Mouse (Mus musculus): ENCODE measurements around the gene Mturn. TPM values are rescaled to one million over a fixed set of nuclear protein-coding genes. Genes with fewer than 3 reads are reported as not detected.

The Mturn gene
- polyA plus RNA-seq, 1 experiment = 72.2 TPM

- DNase-seq (ENCODE audit: low read depth) = peak; percentile 29
- TF ChIP-seq CTCF (IDR thresholded peaks at IDR 0.05; ENCODE audit: borderline replicate concordance, extremely low read depth, insufficient read depth, insufficient read length) (no peak), POLR2A (IDR thresholded peaks at IDR 0.05; ENCODE audit: borderline replicate concordance, extremely low read depth, insufficient read depth, insufficient read length, poor library complexity, severe bottlenecking) (no peak)
Measured at GRCm38 (mm10) chr6:54718779-54719685, 37.6 kb downstream of the Mturn start.

- TF ChIP-seq POLR2A (IDR thresholded peaks at IDR 0.05; ENCODE audit: borderline replicate concordance, extremely low read depth, insufficient read depth, insufficient read length, poor library complexity, severe bottlenecking) (no peak), CTCF (IDR thresholded peaks at IDR 0.05; ENCODE audit: borderline replicate concordance, extremely low read depth, insufficient read depth, insufficient read length) (no peak)
- peak; percentile 86 for DNase-seq (ENCODE audit: low read depth)
Measured at GRCm38 (mm10) chr6:54719686-54720310, 38.4 kb downstream of the Mturn start.

GRCm38 (mm10) chr6:54720512-54721251 is 39.3 kb downstream of the Mturn start:
- TF ChIP-seq CTCF (IDR thresholded peaks at IDR 0.05; ENCODE audit: borderline replicate concordance, extremely low read depth, insufficient read depth, insufficient read length) (no peak), POLR2A (IDR thresholded peaks at IDR 0.05; ENCODE audit: borderline replicate concordance, extremely low read depth, insufficient read depth, insufficient read length, poor library complexity, severe bottlenecking) (no peak)
- peak; percentile 72 for DNase-seq (ENCODE audit: low read depth)

DNA sequence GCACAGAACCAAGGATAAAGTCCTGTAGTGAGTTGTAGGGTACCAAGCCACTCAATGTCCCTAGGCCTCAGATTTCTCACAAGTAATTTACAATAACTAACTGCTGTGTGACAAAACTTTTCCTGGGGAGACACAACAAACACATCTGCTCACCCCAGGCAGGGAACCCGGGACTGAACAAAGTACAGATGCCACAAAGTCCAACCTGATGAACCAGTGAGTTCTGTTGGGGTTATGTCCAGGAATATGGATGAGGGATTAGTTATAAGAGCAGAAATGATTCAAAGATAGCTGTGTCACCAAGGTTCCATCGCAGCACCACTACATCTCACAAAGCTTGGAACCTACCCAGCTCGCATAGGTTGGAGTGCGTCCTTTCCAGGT is 39.8 kb downstream of the Mturn start:
- no peak for DNase-seq (ENCODE audit: low read depth)
- TF ChIP-seq CTCF (IDR thresholded peaks at IDR 0.05; ENCODE audit: borderline replicate concordance, extremely low read depth, insufficient read depth, insufficient read length) = no peak
- TF ChIP-seq POLR2A (IDR thresholded peaks at IDR 0.05; ENCODE audit: borderline replicate concordance, extremely low read depth, insufficient read depth, insufficient read length, poor library complexity, severe bottlenecking) = no peak

DNA sequence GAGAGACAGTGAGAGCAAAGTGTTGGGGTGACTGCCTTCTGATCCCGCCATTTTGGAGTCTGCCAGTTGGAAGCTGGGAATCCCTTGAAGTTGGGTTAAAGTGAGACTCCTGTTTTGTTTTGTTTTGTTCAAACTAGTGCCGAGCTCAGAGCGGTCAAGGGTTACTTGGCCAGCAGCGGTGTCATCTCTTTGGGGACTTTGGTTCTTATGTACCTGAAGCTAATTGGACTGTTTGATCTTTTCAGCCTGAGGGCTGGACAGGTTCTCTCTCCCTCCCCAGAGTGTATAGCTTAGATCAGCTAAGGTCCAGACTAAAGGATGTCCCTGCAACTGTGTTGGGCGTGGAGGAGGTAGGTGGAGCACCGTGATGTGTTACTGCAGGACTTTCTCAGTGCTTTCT is 44.9 kb downstream of the Mturn start:
- TF ChIP-seq CTCF (IDR thresholded peaks at IDR 0.05; ENCODE audit: borderline replicate concordance, extremely low read depth, insufficient read depth, insufficient read length) (no peak), POLR2A (IDR thresholded peaks at IDR 0.05; ENCODE audit: borderline replicate concordance, extremely low read depth, insufficient read depth, insufficient read length, poor library complexity, severe bottlenecking) (no peak)
- no peak for DNase-seq (ENCODE audit: low read depth)

- no peak for DNase-seq (ENCODE audit: low read depth)
Measured at GRCm38 (mm10) chr6:54726796-54727195, 45.4 kb downstream of the Mturn start.

GRCm38 (mm10) chr6:54727416-54727815 is 46.0 kb downstream of the Mturn start:
- no peak for TF ChIP-seq CTCF (IDR thresholded peaks at IDR 0.05; ENCODE audit: borderline replicate concordance, extremely low read depth, insufficient read depth, insufficient read length)
- TF ChIP-seq POLR2A (IDR thresholded peaks at IDR 0.05; ENCODE audit: borderline replicate concordance, extremely low read depth, insufficient read depth, insufficient read length, poor library complexity, severe bottlenecking) = no peak
- no peak for DNase-seq (ENCODE audit: low read depth)

More at GRCm38 (mm10) chr6:54726796-54727195, 45.4 kb downstream of the Mturn start:
- TF ChIP-seq POLR2A (IDR thresholded peaks at IDR 0.05; ENCODE audit: borderline replicate concordance, extremely low read depth, insufficient read depth, insufficient read length, poor library complexity, severe bottlenecking) (no peak), CTCF (IDR thresholded peaks at IDR 0.05; ENCODE audit: borderline replicate concordance, extremely low read depth, insufficient read depth, insufficient read length) (no peak)

GRCm38 (mm10) chr6:54729451-54730105 is 48.2 kb downstream of the Mturn start:
- DNase-seq (ENCODE audit: low read depth) = no peak
- TF ChIP-seq POLR2A (IDR thresholded peaks at IDR 0.05; ENCODE audit: borderline replicate concordance, extremely low read depth, insufficient read depth, insufficient read length, poor library complexity, severe bottlenecking) (no peak), CTCF (IDR thresholded peaks at IDR 0.05; ENCODE audit: borderline replicate concordance, extremely low read depth, insufficient read depth, insufficient read length) (no peak)

DNA sequence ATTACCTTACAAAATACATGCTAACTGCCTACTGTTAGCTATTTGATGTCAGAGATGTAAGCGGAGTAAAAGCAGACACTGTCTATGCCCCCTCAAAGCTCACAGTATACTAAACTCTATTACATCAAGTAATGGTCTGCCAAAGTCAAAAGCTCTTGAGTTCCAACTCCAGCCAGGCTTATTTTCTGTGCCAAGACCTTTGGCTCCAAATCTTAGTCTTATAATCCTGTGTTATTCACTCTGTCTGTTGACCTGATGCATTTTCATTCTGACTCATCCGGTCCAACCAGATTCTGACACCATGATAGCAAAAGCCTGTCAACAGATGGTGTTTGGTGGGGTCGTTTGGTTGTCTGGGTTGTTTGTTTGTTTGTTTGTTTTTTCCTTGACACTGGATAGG is 50.3 kb downstream of the Mturn start:
- no peak for DNase-seq (ENCODE audit: low read depth)
- TF ChIP-seq POLR2A (IDR thresholded peaks at IDR 0.05; ENCODE audit: borderline replicate concordance, extremely low read depth, insufficient read depth, insufficient read length, poor library complexity, severe bottlenecking) (no peak), CTCF (IDR thresholded peaks at IDR 0.05; ENCODE audit: borderline replicate concordance, extremely low read depth, insufficient read depth, insufficient read length) (no peak)

DNA sequence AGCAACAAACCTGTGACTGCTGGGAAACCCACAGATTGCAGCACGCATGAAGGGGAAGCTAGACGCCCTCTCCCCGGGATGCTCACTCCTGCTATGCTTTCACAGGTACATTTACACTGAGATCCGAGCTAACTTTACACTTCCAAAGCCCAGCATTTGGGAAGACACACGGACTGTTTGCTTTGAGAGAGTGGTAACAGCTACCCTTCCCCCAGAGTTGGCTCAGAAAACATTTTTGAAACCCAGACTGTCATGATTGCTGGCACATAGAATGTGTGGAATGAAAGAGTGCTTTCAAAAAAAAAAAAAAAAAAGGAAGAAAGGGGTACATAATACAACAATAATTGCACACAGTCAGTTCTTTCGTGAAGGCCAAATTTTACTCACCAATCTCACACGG is 51.3 kb downstream of the Mturn start:
- DNase-seq (ENCODE audit: low read depth) = peak; percentile 69
- TF ChIP-seq CTCF (IDR thresholded peaks at IDR 0.05; ENCODE audit: borderline replicate concordance, extremely low read depth, insufficient read depth, insufficient read length) = no peak
- no peak for TF ChIP-seq POLR2A (IDR thresholded peaks at IDR 0.05; ENCODE audit: borderline replicate concordance, extremely low read depth, insufficient read depth, insufficient read length, poor library complexity, severe bottlenecking)

- no peak for TF ChIP-seq POLR2A (IDR thresholded peaks at IDR 0.05; ENCODE audit: borderline replicate concordance, extremely low read depth, insufficient read depth, insufficient read length, poor library complexity, severe bottlenecking)
- TF ChIP-seq CTCF (IDR thresholded peaks at IDR 0.05; ENCODE audit: borderline replicate concordance, extremely low read depth, insufficient read depth, insufficient read length) = no peak
- no peak for DNase-seq (ENCODE audit: low read depth)
Measured at GRCm38 (mm10) chr6:54736126-54736525, 54.7 kb downstream of the Mturn start.
